Mouse (Mus musculus): ENCODE measurements around the gene Ccnd3. TPM values are rescaled to one million over a fixed set of nuclear protein-coding genes. Genes with fewer than 3 reads are reported as not detected.
"Not testable (repeated sequence)": the region's sequence is repeated elsewhere in the genome, so short reads cannot be mapped to it uniquely, and the experiment has no call there.

Gene Ccnd3
- polyA plus RNA-seq, 1 experiment from 2014 or later = 546 TPM

DNA sequence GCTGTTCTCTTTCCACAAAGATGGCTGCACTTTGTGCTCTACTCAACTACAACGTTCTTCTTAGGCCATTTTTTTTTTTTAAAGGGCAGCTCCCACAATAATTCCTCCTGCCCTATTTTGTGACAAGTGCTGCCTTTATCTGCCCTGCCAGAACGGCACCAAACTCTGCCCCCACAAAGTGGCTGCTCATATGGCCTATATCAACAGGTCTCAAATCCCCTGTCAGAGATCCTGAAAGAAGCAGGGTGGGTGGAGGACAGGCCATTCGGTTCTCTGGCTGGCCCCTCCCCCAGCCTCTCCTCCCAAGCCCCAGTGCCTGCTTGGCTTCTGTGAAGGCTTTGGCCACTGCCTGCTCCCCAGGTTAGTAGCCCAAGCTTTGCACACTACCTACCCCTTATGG is 19.9 kb upstream of the Ccnd3 start:
- 3% methylated on average over 3 of the region's 3 CpGs for WGBS (ENCODE audit: insufficient replicate concordance)
- ATAC-seq = peak; percentile 64
- H3K4me2 ChIP-seq = peak overlapping the region; percentile 31
- H3K27ac ChIP-seq = peak overlapping the region; percentile 83
- H3K9me3 ChIP-seq (replicated peaks) = no peaks in the 10 kb centered on the region
- H3K9ac ChIP-seq = peak overlapping the region; percentile 18
- H3K27me3 ChIP-seq (replicated peaks) = no peaks in the 10 kb centered on the region
- peaks cover 26% of the 10 kb centered on the region for H3K36me3 ChIP-seq
- H3K4me3 ChIP-seq = no peak overlapping the region
- H3K4me1 ChIP-seq = peaks cover 38% of the 10 kb centered on the region

DNA sequence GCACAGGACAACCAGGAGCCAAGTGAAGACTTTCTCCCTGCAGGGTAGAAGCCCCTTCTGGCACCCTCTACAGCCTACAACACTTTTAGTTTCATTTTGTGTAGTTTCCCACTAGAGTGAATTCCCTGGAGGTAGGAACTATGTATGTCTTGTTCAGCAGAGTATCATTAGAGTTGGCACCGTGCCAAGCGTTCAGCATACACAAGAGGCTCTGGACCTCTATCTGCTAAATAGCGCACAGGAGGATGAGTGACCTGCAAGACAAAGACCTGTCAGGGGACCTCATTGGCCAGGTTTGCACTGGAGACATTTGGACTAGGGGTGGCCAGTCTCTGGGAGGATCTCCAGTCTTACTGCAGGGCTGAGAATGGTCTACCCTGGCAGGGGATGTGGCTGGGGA is 19.1 kb upstream of the Ccnd3 start:
- no peak for ATAC-seq
- Histone ChIP-seq H3K27me3 (replicated peaks) (no peaks in the 10 kb centered on the region), H3K27ac (peak overlapping the region; percentile 83), H3K36me3 (peaks cover 34% of the 10 kb centered on the region), H3K4me1 (peaks cover 37% of the 10 kb centered on the region), H3K4me2 (peak overlapping the region; percentile 31), H3K9ac (no peak overlapping the region; the same call in 1 of the 2 replicates), H3K4me3 (no peak overlapping the region), H3K9me3 (replicated peaks) (no peaks in the 10 kb centered on the region)
- 88% methylated on average over 3 of the region's 3 CpGs for WGBS (ENCODE audit: insufficient replicate concordance)

GRCm38 (mm10) chr17:47490791-47491190 is 14.1 kb upstream of the Ccnd3 start:
- no peak overlapping the region for H3K27ac ChIP-seq
- H3K36me3 ChIP-seq = peaks cover 84% of the 10 kb centered on the region
- H3K4me1 ChIP-seq = peaks cover 30% of the 10 kb centered on the region
- H3K4me2 ChIP-seq = no peak overlapping the region
- 82% methylated on average over 9 of the region's 9 CpGs for WGBS (ENCODE audit: insufficient replicate concordance)
- H3K9me3 ChIP-seq (replicated peaks) = no peaks in the 10 kb centered on the region
- no peak overlapping the region for H3K4me3 ChIP-seq
- no peak for ATAC-seq
- no peak overlapping the region for H3K9ac ChIP-seq
- no peaks in the 10 kb centered on the region for H3K27me3 ChIP-seq (replicated peaks)

GRCm38 (mm10) chr17:47492731-47493130 is 12.1 kb upstream of the Ccnd3 start:
- H3K36me3 ChIP-seq = peaks cover 99% of the 10 kb centered on the region
- no peak overlapping the region for H3K4me2 ChIP-seq
- H3K4me3 ChIP-seq = no peak overlapping the region
- H3K27ac ChIP-seq = peak overlapping the region; percentile 76; the same call in 1 of the 2 replicates
- H3K9me3 ChIP-seq (replicated peaks) = no peaks in the 10 kb centered on the region
- ATAC-seq = no peak
- peaks cover 18% of the 10 kb centered on the region for H3K4me1 ChIP-seq
- no peaks in the 10 kb centered on the region for H3K27me3 ChIP-seq (replicated peaks)
- H3K9ac ChIP-seq = no peak overlapping the region
- 83% methylated on average over 6 of the region's 6 CpGs for WGBS (ENCODE audit: insufficient replicate concordance)

- Histone ChIP-seq H3K4me2 (peak overlapping the region; percentile 21), H3K27ac (peak overlapping the region; percentile 76), H3K9me3 (replicated peaks) (no peaks in the 10 kb centered on the region), H3K4me3 (no peak overlapping the region), H3K4me1 (peaks cover 18% of the 10 kb centered on the region), H3K27me3 (replicated peaks) (no peaks in the 10 kb centered on the region), H3K36me3 (peaks cover 98% of the 10 kb centered on the region), H3K9ac (0 out of 2 replicates have a peak overlapping the region, but pooled peaks have one; percentile 18)
- WGBS (ENCODE audit: insufficient replicate concordance) = 82% methylated on average over 6 of the region's 6 CpGs
- ATAC-seq = no peak
Measured at GRCm38 (mm10) chr17:47493653-47494052, 11.2 kb upstream of the Ccnd3 start.

GRCm38 (mm10) chr17:47494132-47494531 is 10.7 kb upstream of the Ccnd3 start:
- 69% methylated on average over 11 of the region's 11 CpGs for WGBS (ENCODE audit: insufficient replicate concordance)
- Histone ChIP-seq H3K36me3 (peaks cover 98% of the 10 kb centered on the region), H3K9me3 (replicated peaks) (no peaks in the 10 kb centered on the region), H3K4me2 (peak overlapping the region; percentile 21), H3K4me3 (no peak overlapping the region), H3K4me1 (peaks cover 18% of the 10 kb centered on the region), H3K27ac (peak overlapping the region; percentile 76), H3K27me3 (replicated peaks) (no peaks in the 10 kb centered on the region), H3K9ac (0 out of 2 replicates have a peak overlapping the region, but pooled peaks have one; percentile 18)
- peak; percentile 74 for ATAC-seq

- H3K27ac ChIP-seq = peak overlapping the region; percentile 88
- peak overlapping the region; percentile 75 for H3K4me3 ChIP-seq
- ATAC-seq = peak; percentile 6; the same call in 1 of the 2 replicates
- H3K27me3 ChIP-seq (replicated peaks) = no peaks in the 10 kb centered on the region
- peak overlapping the region; percentile 81 for H3K9ac ChIP-seq
- 4% methylated on average over 11 of the region's 11 CpGs for WGBS (ENCODE audit: insufficient replicate concordance)
- H3K9me3 ChIP-seq (replicated peaks) = no peaks in the 10 kb centered on the region
- peak overlapping the region; percentile 84 for H3K4me2 ChIP-seq
- H3K4me1 ChIP-seq = peaks cover 50% of the 10 kb centered on the region
- H3K36me3 ChIP-seq = peaks cover 41% of the 10 kb centered on the region
Measured at GRCm38 (mm10) chr17:47501531-47501930, 3.3 kb upstream of the Ccnd3 start.

DNA sequence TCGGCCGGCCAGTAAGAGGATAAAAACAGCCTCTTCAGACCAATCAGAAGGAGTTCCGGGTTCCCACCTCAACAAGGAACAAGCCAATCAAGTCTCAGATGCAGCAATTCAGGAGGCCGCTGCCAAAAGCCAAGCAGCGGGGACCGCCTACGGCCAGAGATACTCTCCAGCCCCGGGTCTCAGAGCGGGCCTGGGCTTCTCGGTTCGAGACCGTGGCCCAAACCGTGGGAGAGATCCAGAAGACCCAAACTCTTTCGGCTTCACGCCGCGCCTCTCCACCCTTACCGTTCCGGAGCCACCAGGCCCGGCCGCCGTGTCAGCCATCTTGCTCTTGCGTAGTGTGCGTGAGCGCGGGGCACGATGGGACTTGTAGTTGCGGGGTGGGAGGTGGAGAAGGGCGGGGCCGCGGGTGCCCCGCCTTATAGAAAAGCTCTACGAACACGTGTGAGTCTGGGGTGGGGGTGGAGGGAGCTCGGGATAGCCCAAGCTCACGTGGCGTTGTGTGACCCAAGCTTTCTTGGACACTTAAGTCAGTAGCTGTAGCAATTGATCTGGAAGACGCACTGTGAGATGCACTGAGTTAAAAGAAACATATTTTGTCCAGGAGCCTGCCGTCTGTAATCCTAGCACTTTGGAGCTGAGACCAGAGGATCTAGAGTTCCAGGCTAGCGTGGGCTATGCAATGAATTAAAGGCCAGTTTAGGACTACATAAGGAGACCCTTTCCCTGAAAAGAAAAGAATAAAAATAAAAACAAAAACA is 2.7 kb upstream of the Ccnd3 start, which contains the start of gene Taf8:
Taf8 (minus strand) TSS at position 347 of the 761 bp plus-strand sequence.
- Histone ChIP-seq H3K27me3 (replicated peaks) (no peaks in the 10 kb centered on the region), H3K4me2 (peak within 1 kb of the TSS; percentile 84), H3K36me3 (peaks cover 35% of the 10 kb centered on the region), H3K9ac (peak within 1 kb of the TSS; percentile 81), H3K27ac (peak within 1 kb of the TSS; percentile 88), H3K4me3 (peak within 1 kb of the TSS; percentile 75), H3K4me1 (peaks cover 56% of the 10 kb centered on the region), H3K9me3 (replicated peaks) (no peaks in the 10 kb centered on the region)
- 2% methylated on average over 40 of the region's 40 CpGs for WGBS (ENCODE audit: insufficient replicate concordance)
- ATAC-seq = peak; percentile 91

- peak overlapping the region; percentile 84 for H3K4me2 ChIP-seq
- H3K9ac ChIP-seq = 0 out of 2 replicates have a peak overlapping the region, but pooled peaks have one; percentile 81
- 62% methylated on average over 6 of the region's 6 CpGs for WGBS (ENCODE audit: insufficient replicate concordance)
- peaks cover 62% of the 10 kb centered on the region for H3K4me1 ChIP-seq
- not testable (repeated sequence) for H3K27me3 ChIP-seq (replicated peaks); ATAC-seq; H3K9me3 ChIP-seq (replicated peaks)
- peak overlapping the region; percentile 88 for H3K27ac ChIP-seq
- H3K4me3 ChIP-seq = peak overlapping the region; percentile 75; the same call in 1 of the 2 replicates
- H3K36me3 ChIP-seq = peaks cover 30% of the 10 kb centered on the region
Measured at GRCm38 (mm10) chr17:47502707-47503045, 2.2 kb upstream of the Ccnd3 start.

DNA sequence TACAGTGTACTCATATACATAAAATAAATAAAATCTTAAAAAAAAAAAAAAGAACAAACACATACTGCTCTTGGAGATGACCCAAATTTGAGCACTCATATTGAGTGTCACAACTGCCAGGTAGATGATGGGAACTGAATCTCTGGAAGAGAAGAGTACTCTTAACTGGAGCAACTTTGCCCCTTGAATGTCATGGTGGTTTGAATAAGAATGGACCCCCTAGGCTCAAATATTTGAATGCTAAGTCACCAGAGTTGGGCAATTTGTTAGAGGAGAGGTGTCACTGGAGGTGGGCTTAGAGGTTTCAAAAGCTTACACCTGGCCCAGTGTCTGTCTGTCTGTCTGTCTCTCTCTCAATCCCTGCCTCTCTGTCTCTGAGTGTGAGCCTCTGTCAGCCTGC is 1.2 kb upstream of the Ccnd3 start:
- Histone ChIP-seq H3K4me3 (no peak overlapping the region), H3K4me1 (peaks cover 72% of the 10 kb centered on the region), H3K9ac (no peak overlapping the region), H3K36me3 (peaks cover 21% of the 10 kb centered on the region), H3K27ac (peak overlapping the region; percentile 75), H3K9me3 (replicated peaks) (no peaks in the 10 kb centered on the region), H3K4me2 (peak overlapping the region; percentile 80), H3K27me3 (replicated peaks) (no peaks in the 10 kb centered on the region)
- no peak for ATAC-seq

- no peaks in the 10 kb centered on the region for H3K27me3 ChIP-seq (replicated peaks)
- peak overlapping the region; percentile 58 for H3K4me3 ChIP-seq
- no peaks in the 10 kb centered on the region for H3K9me3 ChIP-seq (replicated peaks)
- H3K9ac ChIP-seq = peak overlapping the region; percentile 70
- H3K36me3 ChIP-seq = peaks cover 16% of the 10 kb centered on the region
- H3K4me2 ChIP-seq = peak overlapping the region; percentile 80
- 55% methylated on average over 5 of the region's 5 CpGs for WGBS (ENCODE audit: insufficient replicate concordance)
- peaks cover 76% of the 10 kb centered on the region for H3K4me1 ChIP-seq
- no peak for ATAC-seq
- H3K27ac ChIP-seq = peak overlapping the region; percentile 75
Measured at GRCm38 (mm10) chr17:47504228-47504627, 623 bp upstream of the Ccnd3 start.

- H3K27me3 ChIP-seq (replicated peaks) = no peaks in the 10 kb centered on the region
- 58% methylated on average over 2 of the region's 2 CpGs for WGBS (ENCODE audit: insufficient replicate concordance)
- peak overlapping the region; percentile 70 for H3K9ac ChIP-seq
- H3K9me3 ChIP-seq (replicated peaks) = no peaks in the 10 kb centered on the region
- H3K36me3 ChIP-seq = peaks cover 5% of the 10 kb centered on the region
- ATAC-seq = no peak
- H3K4me3 ChIP-seq = peak overlapping the region; percentile 58
- H3K4me1 ChIP-seq = peaks cover 82% of the 10 kb centered on the region
- H3K4me2 ChIP-seq = peak overlapping the region; percentile 80
- peak overlapping the region; percentile 75 for H3K27ac ChIP-seq
Measured at GRCm38 (mm10) chr17:47505566-47505965, 715 bp downstream of the Ccnd3 start.

All from liver, embryonic 12.5 days (tissue).